Mouse (Mus musculus) cerebellum, postnatal 10 days (tissue): ENCODE measurements around the gene Zcchc13.

Source experiments
- DNase-seq, 2 experiments: peaks; one replicate each; pipeline ENCODE4 v3.0.0; 2021; ENCODE audit warnings: mixed read lengths in 2 of 2

Gene Zcchc13

GRCm38 (mm10) chrX:103630303-103630702, at the start of gene Zcchc13:
Zcchc13 (plus strand) TSS chrX:103630586.
- DNase-seq: no peak

GRCm38 (mm10) chrX:103584262-103584661, 46.1 kb upstream of the Zcchc13 start:
- DNase-seq: no peak

- DNase-seq: no peak
These were observed 38.3 kb upstream of the Zcchc13 start for GRCm38 (mm10) chrX:103592056-103592455.

GRCm38 (mm10) chrX:103602553-103602952, 27.8 kb upstream of the Zcchc13 start:
- no peak for DNase-seq

GRCm38 (mm10) chrX:103604211-103604610, 26.2 kb upstream of the Zcchc13 start:
- no peak for DNase-seq

- DNase-seq: no peak
These were observed 24.9 kb upstream of the Zcchc13 start for GRCm38 (mm10) chrX:103605473-103605872.

- no peak for DNase-seq
These were observed 20.0 kb upstream of the Zcchc13 start for GRCm38 (mm10) chrX:103610401-103610800.

- DNase-seq: no peak
These were observed 18.9 kb upstream of the Zcchc13 start for GRCm38 (mm10) chrX:103611462-103611861.

- no peak for DNase-seq
These were observed 15.6 kb upstream of the Zcchc13 start for GRCm38 (mm10) chrX:103614700-103615233.

- no peak for DNase-seq
These were observed 14.9 kb upstream of the Zcchc13 start for GRCm38 (mm10) chrX:103615453-103615852.

GRCm38 (mm10) chrX:103616162-103616535, 14.2 kb upstream of the Zcchc13 start:
- DNase-seq: peak; percentile 68 to 74

- peak; percentile 80 to 93 for DNase-seq
These were observed 13.6 kb upstream of the Zcchc13 start for GRCm38 (mm10) chrX:103616536-103617404.

- peak in 1 of 2 experiments; percentile 6 for DNase-seq
These were observed 12.8 kb upstream of the Zcchc13 start for GRCm38 (mm10) chrX:103617405-103618095.

- DNase-seq: peak in 1 of 2 experiments; percentile 41
These were observed 8.6 kb upstream of the Zcchc13 start for GRCm38 (mm10) chrX:103621799-103622198.

- DNase-seq: peak; percentile 94 to 99
These were observed 8.0 kb upstream of the Zcchc13 start for GRCm38 (mm10) chrX:103622260-103622934.

GRCm38 (mm10) chrX:103622935-103623280, 7.5 kb upstream of the Zcchc13 start:
- peak; percentile 27 to 45 for DNase-seq

GRCm38 (mm10) chrX:103623411-103623845, 7.0 kb upstream of the Zcchc13 start:
- peak; percentile 52 to 71 for DNase-seq

- peak; percentile 21 to 23 for DNase-seq
These were observed 5.8 kb upstream of the Zcchc13 start for GRCm38 (mm10) chrX:103624426-103625168.

- peak; percentile 13 to 32 for DNase-seq
These were observed 1.5 kb upstream of the Zcchc13 start for GRCm38 (mm10) chrX:103628890-103629289.

- DNase-seq: no peak
These were observed 3.5 kb downstream of the Zcchc13 start for GRCm38 (mm10) chrX:103633895-103634294.

- DNase-seq: no peak
These were observed 5.6 kb downstream of the Zcchc13 start for GRCm38 (mm10) chrX:103636021-103636420.

GRCm38 (mm10) chrX:103638566-103638965, 8.2 kb downstream of the Zcchc13 start:
- DNase-seq: no peak
